Mouse (Mus musculus) megakaryocyte, embryonic 14.5 days (primary cell): ENCODE results near the gene Mrgbp.

Experiments
- FLI1 ChIP-seq: IDR thresholded peaks from 2 replicates; pipeline ENCODE4 v1.6.1; 2012; ENCODE audit warnings: low read length, inconsistent platforms, mixed read lengths
- GATA1 ChIP-seq: IDR thresholded peaks from 3 replicates; pipeline ENCODE4 v1.6.1; 2012; ENCODE audit warnings: mixed read lengths, low read length, inconsistent platforms, borderline replicate concordance

GRCm38 (mm10) chr2:180547384-180548106 lies 33.6 kb upstream of the Mrgbp start:
- no peak for TF ChIP-seq GATA1
- TF ChIP-seq FLI1: no peak
